Comparison of ENCODE assay signal across 19 mouse cellular contexts in the genomic region with DNA sequence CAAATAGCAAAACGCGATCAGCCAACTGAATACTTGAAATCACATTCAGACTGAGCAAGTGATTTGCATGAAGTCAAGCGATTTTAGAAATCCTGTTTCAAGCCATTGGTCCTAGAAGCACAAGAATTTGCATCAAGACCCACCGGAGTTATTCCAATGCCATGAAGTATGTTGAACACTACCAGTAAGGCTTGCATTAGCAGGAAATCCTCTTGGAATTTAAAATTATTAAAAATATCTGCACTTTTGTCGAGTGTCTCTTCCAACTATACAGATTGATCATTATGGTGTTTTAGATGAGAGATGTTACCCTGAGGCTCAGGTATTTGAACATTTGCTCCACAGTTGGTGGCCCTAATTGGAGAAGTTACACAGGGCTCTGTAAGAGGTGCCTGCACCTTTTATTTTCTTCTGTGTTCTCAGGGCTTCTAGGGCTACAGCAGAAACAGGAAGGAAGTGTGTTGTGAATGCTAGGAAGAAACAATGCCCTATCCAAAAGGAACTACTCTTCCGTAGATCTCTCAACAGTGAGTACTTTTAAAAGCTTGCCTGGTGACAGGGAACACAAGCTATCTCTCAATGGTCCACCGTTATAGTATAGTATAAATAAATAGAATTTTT. TPM values are rescaled to one million over a fixed set of nuclear protein-coding genes. Genes with fewer than 3 reads are reported as not detected.
DNase-seq lines count a peak whose midpoint lies in the region; ATAC-seq and TF ChIP-seq lines count a peak whose summit lies in the region.
"Had no signal": no experiment of that assay in that cellular context is flagged by ENCODE, and none has a peak within 500 bp of the region (broad histone marks: within the 10 kb centered on the region; RNA-seq: fewer than 3 reads in every experiment).

No protein-coding gene starts in this region.

- no peaks in the 10 kb centered on the region for H3K27me3 ChIP-seq in heart, embryonic 10.5 days (ENCODE audit: insufficient read depth, poor library complexity, severe bottlenecking)
- H3K27me3 ChIP-seq in liver, postnatal 0 days (ENCODE audit: insufficient read depth, low read length): no peaks in the 10 kb centered on the region
- no peaks in the 10 kb centered on the region for H3K27me3 ChIP-seq in liver, embryonic 12.5 days (replicated peaks)
- H3K27me3 ChIP-seq: embryonic facial prominence, embryonic 15.5 days; hindbrain, embryonic 15.5 days; limb, embryonic 13.5 days; neural tube, embryonic 12.5 days had no signal

- peak; percentile 45 for DNase-seq in heart, adult 8-10 months (ENCODE audit: low spot score)
- no peak for DNase-seq in heart, embryonic 10.5 days (ENCODE audit: low spot score)
- DNase-seq in liver, postnatal 0 days: no peak
- DNase-seq in A20 (ENCODE audit: low read depth, low spot score): peak; percentile 19
- DNase-seq in frontal cortex, postnatal 36 days (ENCODE audit: low spot score in 2 of 2): no peak
- DNase-seq: adrenal gland, adult 2 months; cerebellum, adult 8-10 months; kidney, adult 11 months had no signal

- TF ChIP-seq CTCF in liver, postnatal 0 days (IDR thresholded peaks at IDR 0.05; ENCODE audit: low read depth): no peak

- TF ChIP-seq EP300 in liver, postnatal 0 days (IDR thresholded peaks at IDR 0.05; ENCODE audit: low read depth): no peak

- ATAC-seq in liver, postnatal 0 days: peak; percentile 11; the same call in 1 of the 2 replicates
- ATAC-seq in liver, embryonic 12.5 days: no peak
- ATAC-seq in CD4-positive, CD25-positive, alpha-beta regulatory T cell, adult 4 months: no peak

- H3K4me1 ChIP-seq in heart, embryonic 10.5 days: 0 out of 2 replicates have a peak, but pooled peaks cover 2% of the 10 kb centered on the region
- H3K4me1 ChIP-seq in liver, postnatal 0 days (ENCODE audit: insufficient read depth): peaks cover 7% of the 10 kb centered on the region
- no peaks in the 10 kb centered on the region for H3K4me1 ChIP-seq in liver, embryonic 12.5 days
- H3K4me1 ChIP-seq in brown adipose tissue, adult 24 weeks (ENCODE audit: control insufficient read depth, insufficient read depth, insufficient read length, low read length): peaks cover 6% of the 10 kb centered on the region
- H3K4me1 ChIP-seq: embryonic facial prominence, embryonic 15.5 days; hindbrain, embryonic 15.5 days; limb, embryonic 13.5 days; neural tube, embryonic 12.5 days had no signal

- no peaks in the 10 kb centered on the region for H3K9me3 ChIP-seq in heart, embryonic 10.5 days
- H3K9me3 ChIP-seq in liver, postnatal 0 days (ENCODE audit: low read length): no peaks in the 10 kb centered on the region
- 0 out of 2 replicates have a peak, but pooled peaks cover 8% of the 10 kb centered on the region for H3K9me3 ChIP-seq in liver, embryonic 12.5 days (replicated peaks)
- H3K9me3 ChIP-seq: embryonic facial prominence, embryonic 15.5 days; hindbrain, embryonic 15.5 days; limb, embryonic 13.5 days; neural tube, embryonic 12.5 days had no signal

- no peak overlapping the region for H3K4me3 ChIP-seq in heart, embryonic 10.5 days
- H3K4me3 ChIP-seq in liver, postnatal 0 days (ENCODE audit: low read depth, low read length): no peak overlapping the region
- no peak overlapping the region for H3K4me3 ChIP-seq in liver, embryonic 12.5 days
- no peak overlapping the region for H3K4me3 ChIP-seq in brown adipose tissue, adult 24 weeks (ENCODE audit: insufficient read depth, low read depth, low read length)
- H3K4me3 ChIP-seq: embryonic facial prominence, embryonic 15.5 days; hindbrain, embryonic 15.5 days; limb, embryonic 13.5 days; neural tube, embryonic 12.5 days had no signal

- H3K9ac ChIP-seq in liver, postnatal 0 days (replicated peaks): no peak overlapping the region
- no peak overlapping the region for H3K9ac ChIP-seq in liver, embryonic 12.5 days
- H3K9ac ChIP-seq: embryonic facial prominence, embryonic 15.5 days; hindbrain, embryonic 15.5 days; limb, embryonic 13.5 days; neural tube, embryonic 12.5 days had no signal

- H3K27ac ChIP-seq in heart, embryonic 10.5 days: no peak overlapping the region
- H3K27ac ChIP-seq in liver, postnatal 0 days (ENCODE audit: low read depth): peak overlapping the region; percentile 78
- H3K27ac ChIP-seq in liver, embryonic 12.5 days: no peak overlapping the region
- peak overlapping the region; percentile 65 for H3K27ac ChIP-seq in brown adipose tissue, adult 24 weeks (replicated peaks; ENCODE audit: low read depth, low read length)
- H3K27ac ChIP-seq: embryonic facial prominence, embryonic 15.5 days; hindbrain, embryonic 15.5 days; limb, embryonic 13.5 days; neural tube, embryonic 12.5 days had no signal

- WGBS in heart, embryonic 10.5 days: 74% methylated on average over 7 of the region's 7 CpGs
- 65% methylated on average over 7 of the region's 7 CpGs for WGBS in liver, postnatal 0 days (ENCODE audit: insufficient replicate concordance)
- 49% methylated on average over 7 of the region's 7 CpGs for WGBS in liver, embryonic 12.5 days (ENCODE audit: insufficient replicate concordance)

- no peak overlapping the region for H3K4me2 ChIP-seq in liver, postnatal 0 days (ENCODE audit: low read depth, low read length)
- H3K4me2 ChIP-seq in liver, embryonic 12.5 days: no peak overlapping the region
- H3K4me2 ChIP-seq: embryonic facial prominence, embryonic 15.5 days; hindbrain, embryonic 15.5 days; limb, embryonic 13.5 days; neural tube, embryonic 12.5 days had no signal

- H3K36me3 ChIP-seq in heart, embryonic 10.5 days: no peaks in the 10 kb centered on the region
- no peaks in the 10 kb centered on the region for H3K36me3 ChIP-seq in liver, postnatal 0 days (replicated peaks; ENCODE audit: insufficient read depth, low read length)
- H3K36me3 ChIP-seq in liver, embryonic 12.5 days: no peaks in the 10 kb centered on the region
- H3K36me3 ChIP-seq: embryonic facial prominence, embryonic 15.5 days; hindbrain, embryonic 15.5 days; limb, embryonic 13.5 days; neural tube, embryonic 12.5 days had no signal

RNA-seq across cellular contexts. Expression of a gene that starts 14.4 kb away (rescaled TPM):
- total RNA-seq in heart, adult 8-10 months (2022): 1 to 10 TPM; 5.8 to 9.5 (median 6.5) TPM
- polyA plus RNA-seq in heart, embryonic 10.5 days (2016; fragmentation: Nextera tagmentation; extraction: Ambion mirVana): 18.1 and 20.6 TPM in 2 replicates
- polyA plus RNA-seq in liver, postnatal 0 days (2015; fragmentation: Nextera tagmentation; extraction: Ambion mirVana): 18.6 and 20.5 TPM in 2 replicates
- 13.2 and 13.9 TPM in 2 replicates for polyA plus RNA-seq in liver, embryonic 12.5 days (2016; fragmentation: Nextera tagmentation; extraction: Ambion mirVana)
- 3.8 and 4.9 TPM in 2 replicates for polyA plus RNA-seq in brown adipose tissue, adult 24 weeks (2012; ENCODE audit: insufficient read depth, insufficient read length, missing spikeins)
- polyA plus RNA-seq in CD4-positive, CD25-positive, alpha-beta regulatory T cell, adult 4 months (2017; shearing (Covaris generic)): 10 to 100 TPM; 38.2 to 46.2 TPM
- total RNA-seq: MEL had no signal

RNA-seq across cellular contexts. Expression of a gene that starts 32.5 kb away (rescaled TPM):
- total RNA-seq in heart, adult 8-10 months (2022): 10 to 100 TPM; 36.4 to 43.2 (median 38.0) TPM
- polyA plus RNA-seq in heart, embryonic 10.5 days (2016; fragmentation: Nextera tagmentation; extraction: Ambion mirVana): 43.5 and 46.0 TPM in 2 replicates
- polyA plus RNA-seq in liver, postnatal 0 days (2015; fragmentation: Nextera tagmentation; extraction: Ambion mirVana): 15.9 and 16.5 TPM in 2 replicates
- polyA plus RNA-seq in liver, embryonic 12.5 days (2016; fragmentation: Nextera tagmentation; extraction: Ambion mirVana): 26.7 and 27.3 TPM in 2 replicates
- polyA plus RNA-seq in brown adipose tissue, adult 24 weeks (2012; ENCODE audit: insufficient read depth, insufficient read length, missing spikeins): 28.8 and 32.7 TPM in 2 replicates
- 10 to 100 TPM; 53.9 to 59.6 TPM for polyA plus RNA-seq in CD4-positive, CD25-positive, alpha-beta regulatory T cell, adult 4 months (2017; shearing (Covaris generic))

RNA-seq across cellular contexts. Expression of a gene that starts 35.3 kb away (rescaled TPM):
- 1 to 10 TPM; 1.7 to 3.6 (median 2.3) TPM for total RNA-seq in heart, adult 8-10 months (2022)
- 0.36 TPM in 1 of 2 replicates, not detected in the other for polyA plus RNA-seq in heart, embryonic 10.5 days (2016; fragmentation: Nextera tagmentation; extraction: Ambion mirVana)
- polyA plus RNA-seq in liver, postnatal 0 days (2015; fragmentation: Nextera tagmentation; extraction: Ambion mirVana): 3.1 TPM in 2 replicates
- polyA plus RNA-seq in liver, embryonic 12.5 days (2016; fragmentation: Nextera tagmentation; extraction: Ambion mirVana): 0.20 and 0.26 TPM in 2 replicates
- polyA plus RNA-seq in brown adipose tissue, adult 24 weeks (2012; ENCODE audit: insufficient read depth, insufficient read length, missing spikeins): 0.75 TPM in 1 of 2 replicates, not detected in the other
- not detected for polyA plus RNA-seq in CD4-positive, CD25-positive, alpha-beta regulatory T cell, adult 4 months (2017; shearing (Covaris generic))
- total RNA-seq: left cerebral cortex, adult 8-10 months; MEL had no signal
- polyA plus RNA-seq: C2C12; forebrain, embryonic 11.5 days; neural tube, embryonic 12.5 days had no signal

RNA-seq across cellular contexts. Expression of a gene that starts 59.0 kb away (rescaled TPM):
- total RNA-seq in heart, adult 8-10 months (2022): 1 to 10 TPM; 7.8 to 9.7 (median 8.4) TPM
- polyA plus RNA-seq in heart, embryonic 10.5 days (2016; fragmentation: Nextera tagmentation; extraction: Ambion mirVana): 0.49 TPM in 1 of 2 replicates, not detected in the other
- 0.51 TPM in 1 of 2 replicates, not detected in the other for polyA plus RNA-seq in liver, postnatal 0 days (2015; fragmentation: Nextera tagmentation; extraction: Ambion mirVana)
- 0.76 TPM in 1 of 2 replicates, not detected in the other for polyA plus RNA-seq in liver, embryonic 12.5 days (2016; fragmentation: Nextera tagmentation; extraction: Ambion mirVana)
- polyA plus RNA-seq in brown adipose tissue, adult 24 weeks (2012; ENCODE audit: insufficient read depth, insufficient read length, missing spikeins): not detected in 2 replicates
- not detected for polyA plus RNA-seq in CD4-positive, CD25-positive, alpha-beta regulatory T cell, adult 4 months (2017; shearing (Covaris generic))
- polyA plus RNA-seq: adrenal gland, adult 2 months; embryonic facial prominence, embryonic 15.5 days; forebrain, embryonic 11.5 days; hindbrain, embryonic 15.5 days; neural tube, embryonic 12.5 days had no signal

Comparison
In these comparisons a context has a peak if more than half of its experiments do, and no peak if none do; other contexts are left out.
1. DNase-seq: peak in heart, adult 8-10 months (single experiment) and A20 (single experiment); none in heart, embryonic 10.5 days (single experiment), liver, postnatal 0 days (single experiment) and frontal cortex, postnatal 36 days (0 of 2).
2. H3K27ac ChIP-seq: peak in liver, postnatal 0 days (single experiment) and brown adipose tissue, adult 24 weeks (single experiment); none in heart, embryonic 10.5 days (single experiment) and liver, embryonic 12.5 days (single experiment).